Comparison of ENCODE assay signal across 27 mouse cellular contexts in genomic region chr4:83915871-83916270, GRCm38 (mm10).
"Had no signal": no experiment of that assay in that cellular context is flagged by ENCODE, and none has a peak within 500 bp of the region (broad histone marks: within the 10 kb centered on the region; RNA-seq: fewer than 3 reads in every experiment).

No protein-coding gene starts in this region.

- H3K9ac ChIP-seq: heart, embryonic 13.5 days; heart, embryonic 15.5 days; hindbrain, embryonic 12.5 days; hindbrain, embryonic 14.5 days; limb, embryonic 13.5 days; limb, embryonic 15.5 days; liver, embryonic 12.5 days; liver, embryonic 14.5 days had no signal

- H3K4me2 ChIP-seq: heart, embryonic 11.5 days; heart, embryonic 13.5 days; heart, embryonic 15.5 days; hindbrain, embryonic 12.5 days; hindbrain, embryonic 14.5 days; limb, embryonic 13.5 days; limb, embryonic 15.5 days; liver, embryonic 12.5 days had no signal

- H3K27me3 ChIP-seq: heart, embryonic 13.5 days; heart, embryonic 15.5 days; hindbrain, embryonic 12.5 days; limb, embryonic 13.5 days; limb, embryonic 15.5 days; liver, embryonic 12.5 days had no signal

- ATAC-seq: hindbrain, embryonic 16.5 days; inflammation-experienced regulatory T-cells, adult 6 months; intestine, embryonic 16.5 days; liver, embryonic 12.5 days had no signal

- DNase-seq: gastrocnemius, postnatal 14 days; gastrocnemius, postnatal 36 days; heart, adult 11 months; heart, adult 2 months; heart, postnatal 14 days; heart, postnatal 36 days; kidney, adult 11 months; kidney, adult 8-10 months; kidney, postnatal 14 days; kidney, postnatal 36 days; layer of hippocampus, adult 9-11 months; layer of hippocampus, postnatal 36 days; left cerebral cortex, postnatal 4 days; lung, adult 18-20 months had no signal

- H3K27ac ChIP-seq: heart, adult 2 months; heart, embryonic 13.5 days; heart, embryonic 15.5 days; hindbrain, embryonic 12.5 days; hindbrain, embryonic 14.5 days; kidney, postnatal 0 days; limb, embryonic 13.5 days; limb, embryonic 15.5 days; liver, embryonic 12.5 days; liver, embryonic 14.5 days had no signal

- H3K4me3 ChIP-seq: heart, adult 2 months; heart, embryonic 13.5 days; heart, embryonic 15.5 days; hindbrain, embryonic 12.5 days; limb, embryonic 13.5 days; limb, embryonic 15.5 days; liver, embryonic 12.5 days had no signal

- H3K4me1 ChIP-seq: heart, embryonic 13.5 days; heart, embryonic 15.5 days; hindbrain, embryonic 12.5 days; liver, embryonic 12.5 days had no signal

- H3K9me3 ChIP-seq: heart, embryonic 13.5 days; heart, embryonic 15.5 days; hindbrain, embryonic 12.5 days; limb, embryonic 13.5 days; limb, embryonic 15.5 days; liver, embryonic 12.5 days had no signal

- H3K36me3 ChIP-seq: heart, embryonic 13.5 days; heart, embryonic 15.5 days; hindbrain, embryonic 12.5 days; limb, embryonic 13.5 days; limb, embryonic 15.5 days; liver, embryonic 12.5 days had no signal
